Mouse (Mus musculus): Measurements from ENCODE around the gene Wdfy4.

GRCm38 (mm10) chr14:33007638-33008037 is 177.7 kb downstream of the Wdfy4 start:
- TF ChIP-seq TAL1 (conservative IDR thresholded peaks at IDR 0.05; ENCODE audit: low read depth, low read length): no peak
- TF ChIP-seq CTCF (IDR thresholded peaks at IDR 0.05; ENCODE audit: low read depth, low read length): no peak
- TF ChIP-seq POLR2AphosphoS5 (IDR thresholded peaks at IDR 0.05; ENCODE audit: insufficient replicate concordance, low read depth, low read length): no peak

All from G1E (cell line).